ENCODE assay signal across 9 mouse cellular contexts in the genomic region with DNA sequence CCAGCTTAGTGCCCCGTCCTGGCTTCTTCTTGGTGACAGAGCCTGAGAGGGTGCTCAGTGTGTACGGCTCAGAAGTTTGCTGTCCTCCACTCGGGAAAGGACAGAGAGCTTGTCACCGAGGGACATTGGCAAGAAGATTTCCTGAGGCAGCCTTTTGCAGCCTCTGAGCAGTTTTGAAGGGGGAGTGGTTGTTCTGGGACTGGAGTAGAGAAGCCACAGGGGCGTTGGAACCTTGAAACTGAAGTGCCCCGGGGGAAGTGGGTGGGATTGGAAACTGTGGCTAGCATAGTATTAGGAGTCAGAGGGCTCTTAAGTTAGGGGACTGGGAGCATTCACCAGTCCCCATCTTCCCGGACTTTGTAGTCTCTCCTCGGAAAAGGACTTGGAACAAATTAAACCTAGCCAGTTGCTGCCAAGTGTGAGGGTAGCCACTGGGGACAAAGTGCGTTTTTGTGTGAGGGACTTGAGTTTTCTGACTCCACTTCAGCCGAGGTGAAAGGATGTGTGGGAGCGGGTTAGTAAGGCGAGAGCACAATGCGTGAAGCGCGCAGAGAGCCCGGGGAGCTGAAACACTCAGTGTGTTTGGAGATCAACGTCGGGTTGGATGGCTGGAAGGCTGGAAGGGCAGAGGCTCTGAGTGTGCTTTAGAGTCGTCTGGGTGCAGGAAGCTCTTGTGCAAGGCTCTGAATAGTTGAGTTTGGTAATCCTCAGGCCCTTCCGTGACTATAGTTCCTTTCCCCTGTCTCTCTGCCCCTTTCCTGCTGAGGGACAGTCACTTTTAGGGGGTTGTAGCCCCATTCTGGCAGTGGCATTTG. TPM values are rescaled to one million over a fixed set of nuclear protein-coding genes. Genes with fewer than 3 reads are reported as not detected.
DNase-seq lines count a peak whose midpoint lies in the region; ATAC-seq lines count a peak whose summit lies in the region.
"Had no signal": no experiment of that assay in that cellular context is flagged by ENCODE, and none has a peak within 500 bp of the region (broad histone marks: within the 10 kb centered on the region; RNA-seq: fewer than 3 reads in every experiment).

No protein-coding gene starts in this region.

- H3K9ac ChIP-seq in midbrain, embryonic 11.5 days (ENCODE audit: low read length) = 0 out of 2 replicates have a peak overlapping the region, but pooled peaks have one; percentile 4
- H3K9ac ChIP-seq in midbrain, embryonic 14.5 days (replicated peaks; ENCODE audit: low read length) = no peak overlapping the region
- no peak overlapping the region for H3K9ac ChIP-seq in liver, embryonic 11.5 days (ENCODE audit: low read depth, low read length)
- H3K9ac ChIP-seq in stomach, embryonic 16.5 days (ENCODE audit: low read length) = 0 out of 2 replicates have a peak overlapping the region, but pooled peaks have one; percentile 5
- H3K9ac ChIP-seq: embryonic facial prominence, embryonic 12.5 days had no signal

- H3K27me3 ChIP-seq in midbrain, embryonic 11.5 days (ENCODE audit: control insufficient read depth, insufficient read depth, low read length) = 0 out of 2 replicates have a peak, but pooled peaks cover 2% of the 10 kb centered on the region
- H3K27me3 ChIP-seq in midbrain, embryonic 14.5 days (ENCODE audit: control insufficient read depth, insufficient read depth, low read length) = no peaks in the 10 kb centered on the region
- no peaks in the 10 kb centered on the region for H3K27me3 ChIP-seq in liver, embryonic 11.5 days (replicated peaks; ENCODE audit: control insufficient read depth, insufficient read depth, low read length)
- H3K27me3 ChIP-seq in stomach, embryonic 16.5 days (ENCODE audit: control insufficient read depth, insufficient read depth, low read length) = no peaks in the 10 kb centered on the region

- no peak overlapping the region for H3K4me2 ChIP-seq in midbrain, embryonic 11.5 days
- no peak overlapping the region for H3K4me2 ChIP-seq in midbrain, embryonic 14.5 days (ENCODE audit: low read length)
- no peak overlapping the region for H3K4me2 ChIP-seq in liver, embryonic 11.5 days
- no peak overlapping the region for H3K4me2 ChIP-seq in stomach, embryonic 16.5 days (ENCODE audit: low read depth, low read length)
- H3K4me2 ChIP-seq: embryonic facial prominence, embryonic 12.5 days had no signal

- H3K27ac ChIP-seq in midbrain, embryonic 11.5 days (ENCODE audit: low read depth, low read length) = no peak overlapping the region
- H3K27ac ChIP-seq in midbrain, embryonic 14.5 days (replicated peaks; ENCODE audit: low read depth, low read length) = no peak overlapping the region
- no peak overlapping the region for H3K27ac ChIP-seq in liver, embryonic 11.5 days (ENCODE audit: low read depth, low read length)
- peak overlapping the region; percentile 51 for H3K27ac ChIP-seq in stomach, embryonic 16.5 days (ENCODE audit: low read length)
- H3K27ac ChIP-seq: embryonic facial prominence, embryonic 12.5 days had no signal

- H3K4me1 ChIP-seq in midbrain, embryonic 11.5 days (ENCODE audit: control insufficient read depth, insufficient read depth, low read length) = peaks cover 64% of the 10 kb centered on the region
- H3K4me1 ChIP-seq in midbrain, embryonic 14.5 days (ENCODE audit: control insufficient read depth, insufficient read depth, low read length) = peaks cover 45% of the 10 kb centered on the region
- peaks cover 38% of the 10 kb centered on the region for H3K4me1 ChIP-seq in liver, embryonic 11.5 days (replicated peaks; ENCODE audit: control insufficient read depth, insufficient read depth, low read length)
- H3K4me1 ChIP-seq in stomach, embryonic 16.5 days (ENCODE audit: control insufficient read depth, insufficient read depth, low read length) = peaks cover 43% of the 10 kb centered on the region

- no peaks in the 10 kb centered on the region for H3K9me3 ChIP-seq in midbrain, embryonic 11.5 days (ENCODE audit: control insufficient read depth, low read length)
- H3K9me3 ChIP-seq in midbrain, embryonic 14.5 days (ENCODE audit: control insufficient read depth, low read length) = no peaks in the 10 kb centered on the region
- no peaks in the 10 kb centered on the region for H3K9me3 ChIP-seq in liver, embryonic 11.5 days (ENCODE audit: control insufficient read depth, low read length)
- H3K9me3 ChIP-seq in stomach, embryonic 16.5 days (replicated peaks; ENCODE audit: control insufficient read depth, low read length) = no peaks in the 10 kb centered on the region
- H3K9me3 ChIP-seq: embryonic facial prominence, embryonic 12.5 days had no signal

- peak; percentile 53 for DNase-seq in adrenal gland, postnatal 14 days
- no peak for DNase-seq in adrenal gland, adult (ENCODE audit: inconsistent age in 2 of 2, low spot score in 1 of 2)
- no peak for DNase-seq in midbrain, embryonic 11.5 days (ENCODE audit: low spot score, missing footprints)
- no peak for DNase-seq in midbrain, embryonic 14.5 days
- DNase-seq in liver, embryonic 11.5 days (ENCODE audit: low spot score) = peak; percentile 24
- DNase-seq in frontal cortex, postnatal 25 days (ENCODE audit: low spot score in 2 of 2) = no peak

- H3K4me3 ChIP-seq in midbrain, embryonic 11.5 days (ENCODE audit: low read depth, low read length) = no peak overlapping the region
- no peak overlapping the region for H3K4me3 ChIP-seq in midbrain, embryonic 14.5 days (replicated peaks; ENCODE audit: low read depth, low read length)
- H3K4me3 ChIP-seq in liver, embryonic 11.5 days (ENCODE audit: low read depth, low read length) = no peak overlapping the region
- H3K4me3 ChIP-seq in stomach, embryonic 16.5 days (replicated peaks; ENCODE audit: low read length) = no peak overlapping the region
- H3K4me3 ChIP-seq: embryonic facial prominence, embryonic 12.5 days had no signal

- no peaks in the 10 kb centered on the region for H3K36me3 ChIP-seq in midbrain, embryonic 11.5 days (ENCODE audit: control insufficient read depth, insufficient read depth, low read length)
- H3K36me3 ChIP-seq in midbrain, embryonic 14.5 days (ENCODE audit: control insufficient read depth, insufficient read depth, low read length) = no peaks in the 10 kb centered on the region
- H3K36me3 ChIP-seq in liver, embryonic 11.5 days (ENCODE audit: control insufficient read depth, insufficient read depth, low read length) = no peaks in the 10 kb centered on the region
- H3K36me3 ChIP-seq in stomach, embryonic 16.5 days (ENCODE audit: control insufficient read depth, insufficient read depth, low read length) = no peaks in the 10 kb centered on the region
- H3K36me3 ChIP-seq: embryonic facial prominence, embryonic 12.5 days had no signal

- WGBS in midbrain, embryonic 11.5 days = 42% methylated on average over 20 of the region's 20 CpGs
- WGBS in midbrain, embryonic 14.5 days = 34% methylated on average over 20 of the region's 20 CpGs
- 49% methylated on average over 20 of the region's 20 CpGs for WGBS in liver, embryonic 11.5 days
- 52% methylated on average over 20 of the region's 20 CpGs for WGBS in stomach, embryonic 16.5 days

- ATAC-seq in midbrain, embryonic 11.5 days (ENCODE audit: low FRiP score) = no peak
- ATAC-seq in midbrain, embryonic 14.5 days (ENCODE audit: low FRiP score, low TSS enrichment) = no peak
- no peak for ATAC-seq in liver, embryonic 11.5 days (replicated peaks; ENCODE audit: low FRiP score)
- no peak for ATAC-seq in stomach, embryonic 16.5 days (ENCODE audit: insufficient read depth, low FRiP score)
- no peak for ATAC-seq in megakaryocyte-erythroid progenitor cell, adult 5-6 weeks (replicated peaks; ENCODE audit: low FRiP score, low TSS enrichment, poor library complexity, severe bottlenecking)

RNA-seq across cellular contexts. Expression of a gene that starts 10.3 kb away (rescaled TPM):
- 25.8 and 33.5 TPM in 2 replicates for total RNA-seq in adrenal gland, postnatal 14 days (2021)
- polyA plus RNA-seq in midbrain, embryonic 11.5 days (2014; fragmentation: Nextera tagmentation; extraction: Ambion mirVana) = 15.7 and 16.2 TPM in 2 replicates
- polyA plus RNA-seq in midbrain, embryonic 14.5 days (2014; fragmentation: Nextera tagmentation; extraction: Ambion mirVana) = 6.6 and 8.6 TPM in 2 replicates
- polyA plus RNA-seq in liver, embryonic 11.5 days (2014; fragmentation: Nextera tagmentation; extraction: Ambion mirVana) = 3.1 TPM in 2 replicates
- polyA plus RNA-seq in stomach, embryonic 16.5 days (2015; fragmentation: Nextera tagmentation; extraction: Ambion mirVana) = 6.3 TPM in 2 replicates
- total RNA-seq in megakaryocyte-erythroid progenitor cell, adult 5-6 weeks (2014; fragmentation: Nextera tagmentation) = 0.72 TPM in 1 of 2 replicates, not detected in the other
- 0.05 and 0.57 TPM in 2 replicates for total RNA-seq in megakaryocyte-erythroid progenitor cell, adult 5-6 weeks (2017)

Comparison
In these comparisons a context has a peak if more than half of its experiments do, and no peak if none do; other contexts are left out.
1. DNase-seq: peak in adrenal gland, postnatal 14 days (single experiment) and liver, embryonic 11.5 days (single experiment); none in adrenal gland, adult (0 of 2), midbrain, embryonic 11.5 days (single experiment), midbrain, embryonic 14.5 days (single experiment) and frontal cortex, postnatal 25 days (0 of 2).
2. H3K9ac ChIP-seq: peak in midbrain, embryonic 11.5 days (single experiment) and stomach, embryonic 16.5 days (single experiment); none in midbrain, embryonic 14.5 days (single experiment) and liver, embryonic 11.5 days (single experiment).